Mouse (Mus musculus): ENCODE data around the gene Gm9837.
A peak's percentile ranks its signal among the peaks of the same experiment; 100 is the strongest.

DNA sequence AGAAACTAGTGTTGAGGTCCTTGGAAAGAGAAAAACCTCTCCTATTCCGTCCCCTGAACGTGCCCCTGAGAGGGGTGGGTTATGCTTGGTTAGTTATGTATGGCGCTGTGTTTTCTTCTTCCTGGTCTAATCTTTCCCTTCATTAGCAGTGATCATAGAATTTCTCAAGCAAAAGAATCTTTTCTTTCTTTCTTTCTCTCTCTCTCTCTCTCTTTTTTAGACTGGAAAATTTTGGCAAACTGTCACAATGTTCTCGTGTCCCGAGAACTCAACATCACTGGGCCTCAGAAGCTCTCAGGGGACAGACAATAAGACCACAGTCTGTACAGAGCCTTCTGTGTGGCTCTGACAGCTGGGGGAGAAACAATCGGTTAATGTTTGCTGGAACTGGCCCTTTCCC is 25.1 kb upstream of the Gm9837 start:
- no peak for TF ChIP-seq POLR2A (IDR thresholded peaks at IDR 0.05; ENCODE audit: low read depth, low read length)
- TF ChIP-seq UBTF (IDR thresholded peaks at IDR 0.05; ENCODE audit: low read depth, low read length): no peak
- 0 out of 2 replicates have a peak, but pooled peaks have one; percentile 5 for TF ChIP-seq MAFK (IDR thresholded peaks at IDR 0.05; ENCODE audit: insufficient replicate concordance, low read length)
- peak; percentile 73 for TF ChIP-seq EP300 (IDR thresholded peaks at IDR 0.05; ENCODE audit: low read length)
- TF ChIP-seq CHD2 (IDR thresholded peaks at IDR 0.05; ENCODE audit: low read length): no peak
- no peak for TF ChIP-seq CTCF (conservative IDR thresholded peaks at IDR 0.05 in 1 of 2, IDR thresholded peaks at IDR 0.05 in 1 of 2; ENCODE audit: low read depth in 2 of 2, low read length in 2 of 2)
- no peak for TF ChIP-seq ZNF384 (IDR thresholded peaks at IDR 0.05; ENCODE audit: low read depth, low read length)
- no peak for TF ChIP-seq SIN3A (IDR thresholded peaks at IDR 0.05; ENCODE audit: low read length)
- TF ChIP-seq MEF2A (IDR thresholded peaks at IDR 0.05; ENCODE audit: borderline replicate concordance, low read depth, low read length): peak; percentile 53
- no peak for TF ChIP-seq MXI1 (IDR thresholded peaks at IDR 0.05; ENCODE audit: low read depth, low read length)
- no peak for TF ChIP-seq MAX (IDR thresholded peaks at IDR 0.05; ENCODE audit: low read length)
- TF ChIP-seq SMC3 (IDR thresholded peaks at IDR 0.05; ENCODE audit: low read depth, low read length): no peak

Data from CH12.LX (cell line).